Mouse (Mus musculus) heart, adult 2 months (tissue): ENCODE measurements at regions not wholly inside any gene's neighbourhood (a gene's known extent, or its start where the extent isn't known, plus 50 kb on each side); places are given as distances from the start of the nearest gene placed in this dataset.
"Not testable (repeated sequence)": the region's sequence is repeated elsewhere in the genome, so short reads cannot be mapped to it uniquely, and the experiment has no call there.

ENCODE experiments used
- DNase-seq, 2 experiments: peaks; one replicate each; pipeline ENCODE4 v3.0.0; 2021
- H3K27ac ChIP-seq: fragments of 200-600 bp; 2 replicates; pipeline ENCODE4 v1.8.1; 2022
- H3K27me3 ChIP-seq: fragments of 200-500 bp; 2 replicates; pipeline ENCODE4 v1.6.1; 2012; ENCODE audit warnings: mild to moderate bottlenecking, low read length, inconsistent platforms, mixed read lengths; ENCODE audit not compliant: control insufficient read depth, insufficient read depth
- H3K36me3 ChIP-seq: fragments of 200-500 bp; 2 replicates; pipeline ENCODE4 v1.6.1; 2012; ENCODE audit warnings: low read length, inconsistent platforms; ENCODE audit not compliant: control insufficient read depth, insufficient read depth
- H3K4me1 ChIP-seq: fragments of 200-500 bp; 2 replicates; pipeline ENCODE4 v1.6.1; 2011; ENCODE audit warnings: low read length; ENCODE audit not compliant: control insufficient read depth, insufficient read depth
- H3K4me3 ChIP-seq: fragments of 200-600 bp; 2 replicates; pipeline ENCODE4 v1.8.1; 2022
- H3K79me2 ChIP-seq: fragments of 200-500 bp; replicated peaks from 2 replicates; pipeline ENCODE4 v1.6.1; 2012; ENCODE audit warnings: mild to moderate bottlenecking, inconsistent platforms, low read length, moderate library complexity, mixed read lengths; ENCODE audit not compliant: control insufficient read depth, insufficient read depth
- H3K9ac ChIP-seq: fragments of 200-500 bp; 2 replicates; pipeline ENCODE4 v1.6.1; 2012; ENCODE audit warnings: low read depth, mild to moderate bottlenecking, control low read depth, inconsistent platforms, low read length, mixed read lengths
- CTCF ChIP-seq: fragments of 200-600 bp; IDR thresholded peaks from 2 replicates; pipeline ENCODE4 v1.8.1; 2022; ENCODE audit warnings: antibody characterized with exemption, mild to moderate bottlenecking, moderate library complexity
- EP300 ChIP-seq: fragments of 200-500 bp; IDR thresholded peaks from 2 replicates; pipeline ENCODE4 v1.6.1; 2011; ENCODE audit warnings: low read depth, low read length, control low read depth; ENCODE audit not compliant: insufficient read depth
- POLR2A ChIP-seq: fragments of 200-500 bp; IDR thresholded peaks from 2 replicates; pipeline ENCODE4 v1.6.1; 2011; ENCODE audit warnings: mild to moderate bottlenecking, low read depth, low read length, control low read depth; ENCODE audit not compliant: insufficient read depth
- WGBS: fragments of 180-500 bp; shearing (Covaris S2); methylation state at CpG from one replicate; pipeline ENCODE4 v1.1.7; 2018; 5-methylcytosine and 5-hydroxymethylcytosine counted together
- intact Hi-C: fragments of 180-260 bp; cut with DNase I; formaldehyde crosslinking; loops from one replicate; pipeline ENCODE4 v1.15.1; 2025

DNA sequence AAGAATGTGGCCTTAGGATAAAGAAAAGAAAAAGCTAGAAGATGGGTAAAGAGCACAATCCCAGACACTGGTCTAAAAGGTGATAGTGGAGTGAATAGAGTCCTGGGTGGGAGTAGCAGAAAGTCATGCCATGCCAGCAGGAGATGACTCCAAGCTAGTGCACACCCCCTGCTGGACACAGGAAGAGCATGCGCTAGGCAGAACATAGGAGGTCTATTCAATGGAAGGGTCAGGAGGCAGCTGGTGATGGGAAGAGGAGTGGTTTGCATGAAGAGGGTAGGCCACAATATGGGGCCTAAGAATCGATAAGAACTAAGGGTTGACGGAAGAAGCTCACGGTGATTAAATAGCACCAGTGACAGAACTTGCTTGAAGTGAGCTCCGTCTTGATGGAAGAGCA is 119.3 kb upstream of the Zfp746 start:
- Histone ChIP-seq H3K79me2 (no peaks in the 10 kb centered on the region), H3K27me3 (no peaks in the 10 kb centered on the region), H3K9ac (no peak overlapping the region), H3K4me3 (no peak overlapping the region), H3K27ac (no peak overlapping the region), H3K4me1 (no peaks in the 10 kb centered on the region), H3K36me3 (no peaks in the 10 kb centered on the region)
- WGBS, result 93% methylated on average over 5 of the region's 5 CpGs
- TF ChIP-seq POLR2A, result no peak
- no peak for TF ChIP-seq CTCF
- no peak for TF ChIP-seq EP300
- DNase-seq, result no peak
- intact Hi-C loops, result no loop called here

DNA sequence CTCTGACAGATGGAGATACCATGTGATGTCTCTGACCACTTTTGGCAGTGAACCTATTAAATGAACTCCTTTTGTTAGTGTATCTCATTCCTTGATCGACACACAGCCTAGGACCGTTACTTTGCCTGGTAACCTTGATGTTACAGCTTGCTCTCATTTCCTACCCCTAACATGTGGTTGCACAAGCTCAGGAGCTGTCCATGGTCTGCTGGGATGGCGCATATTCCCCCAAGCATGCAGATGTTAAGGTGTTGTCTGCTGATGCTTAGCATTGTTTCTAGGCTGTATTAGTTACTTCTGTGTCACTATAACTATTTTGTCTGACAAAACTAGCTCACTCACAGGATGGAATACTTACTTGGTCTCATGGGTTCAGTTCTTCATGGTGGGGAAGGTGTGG is 113.6 kb upstream of the Zfp746 start:
- H3K27ac ChIP-seq, result no peak overlapping the region
- no peaks in the 10 kb centered on the region for H3K79me2 ChIP-seq
- no peak for DNase-seq
- H3K4me1 ChIP-seq, result no peaks in the 10 kb centered on the region
- H3K4me3 ChIP-seq, result no peak overlapping the region
- no peak for TF ChIP-seq POLR2A
- no peak for TF ChIP-seq CTCF
- TF ChIP-seq EP300, result no peak
- intact Hi-C loops, result no loop called here
- H3K27me3 ChIP-seq, result no peaks in the 10 kb centered on the region
- no peak overlapping the region for H3K9ac ChIP-seq
- H3K36me3 ChIP-seq, result no peaks in the 10 kb centered on the region
- 43% methylated on average over 3 of the region's 3 CpGs for WGBS

DNA sequence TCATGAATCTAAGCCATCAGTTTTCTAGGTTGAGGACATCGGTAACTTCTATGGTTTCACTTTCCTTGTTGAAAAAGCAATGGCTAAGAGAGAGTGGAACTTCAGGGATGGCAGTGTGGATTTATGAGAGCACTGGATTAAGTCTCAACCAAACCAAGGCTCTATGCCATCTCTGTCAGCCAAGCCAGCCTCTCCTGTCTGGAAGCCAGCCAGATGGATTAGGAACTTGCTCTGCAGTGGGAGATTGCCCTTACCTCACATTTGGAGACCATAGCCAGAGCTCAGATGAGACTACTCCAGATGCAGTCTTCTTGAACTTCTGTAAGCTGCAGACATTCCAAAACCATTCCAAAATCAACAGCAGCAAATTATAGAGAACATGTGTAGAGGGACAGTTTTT is 112.4 kb upstream of the Zfp746 start:
- WGBS, result 76% methylated on average over 1 of the region's 1 CpGs
- no peak overlapping the region for H3K9ac ChIP-seq
- H3K27ac ChIP-seq, result no peak overlapping the region
- no peak overlapping the region for H3K4me3 ChIP-seq
- H3K36me3 ChIP-seq, result no peaks in the 10 kb centered on the region
- TF ChIP-seq CTCF (no peak), POLR2A (no peak), EP300 (no peak)
- H3K79me2 ChIP-seq, result no peaks in the 10 kb centered on the region
- H3K4me1 ChIP-seq, result no peaks in the 10 kb centered on the region
- intact Hi-C loops, result no loop called here
- DNase-seq, result no peak
- H3K27me3 ChIP-seq, result no peaks in the 10 kb centered on the region

DNA sequence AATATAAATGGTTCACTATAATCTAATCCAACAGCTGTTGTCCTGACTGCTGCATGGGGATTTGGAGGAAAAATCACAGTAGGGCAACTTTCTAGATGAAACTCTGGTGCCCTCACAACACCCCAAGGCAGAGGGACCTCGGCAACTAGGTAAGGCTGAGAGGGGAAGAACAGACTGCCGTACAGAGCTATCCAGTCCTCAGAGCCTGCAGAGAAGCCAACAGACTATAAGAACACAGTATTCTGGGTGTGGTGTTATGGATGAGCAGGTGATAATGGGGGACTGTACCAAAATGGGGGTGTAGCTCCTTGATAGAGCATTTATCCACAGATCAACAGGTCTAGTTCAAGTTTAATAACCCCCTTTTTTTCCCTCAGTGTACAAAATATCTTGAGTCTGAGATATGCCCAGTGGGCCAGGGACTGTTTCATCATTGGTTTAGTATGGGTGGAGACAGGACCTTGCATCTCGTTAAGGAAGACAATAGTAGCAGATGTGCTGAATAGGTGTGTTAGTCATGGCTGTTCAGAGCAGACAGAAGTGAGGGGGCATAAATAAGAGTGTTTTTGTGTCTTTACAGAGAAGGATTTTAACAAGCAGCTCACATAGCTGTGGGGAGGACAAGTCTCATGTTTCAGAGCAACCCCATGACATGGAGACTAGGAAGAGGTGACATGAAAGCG is 111.4 kb upstream of the Zfp746 start:
- intact Hi-C loops, result no loop called here
- TF ChIP-seq EP300 (no peak), POLR2A (no peak), CTCF (no peak)

DNA sequence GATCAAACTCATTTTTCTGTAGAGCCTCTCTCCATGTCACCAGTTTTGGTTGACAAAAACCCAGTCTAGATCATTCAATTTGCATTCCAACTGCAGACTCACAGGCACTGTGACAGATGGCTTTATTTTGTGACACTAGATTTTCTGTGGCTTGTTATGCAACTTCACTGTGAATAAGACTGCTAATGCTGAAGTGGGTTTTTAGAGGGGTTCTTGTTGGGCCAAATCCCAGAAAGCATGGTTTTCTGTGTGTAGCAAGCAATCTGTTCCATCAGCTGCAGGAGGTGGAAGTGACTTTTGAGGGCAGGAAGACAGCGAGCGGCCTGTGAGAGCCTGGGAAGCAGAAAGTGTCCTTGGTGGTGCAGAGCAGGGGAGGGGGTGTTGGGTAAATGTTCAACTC is 102.0 kb upstream of the Zfp746 start:
- H3K4me3 ChIP-seq, H3K27ac ChIP-seq, DNase-seq, H3K79me2 ChIP-seq, H3K4me1 ChIP-seq, H3K9ac ChIP-seq, intact Hi-C loops, H3K36me3 ChIP-seq, H3K27me3 ChIP-seq: not testable (repeated sequence)
- WGBS, result 58% methylated on average over 2 of the region's 2 CpGs

More for the DNA sequence above, 111.4 kb upstream of the Zfp746 start:
- Histone ChIP-seq H3K36me3 (no peaks in the 10 kb centered on the region), H3K79me2 (no peaks in the 10 kb centered on the region), H3K4me1 (no peaks in the 10 kb centered on the region), H3K27me3 (no peaks in the 10 kb centered on the region), H3K4me3 (no peak overlapping the region), H3K27ac (no peak overlapping the region), H3K9ac (no peak overlapping the region)
- WGBS, result 74% methylated on average over 4 of the region's 4 CpGs
- DNase-seq, result no peak

DNA sequence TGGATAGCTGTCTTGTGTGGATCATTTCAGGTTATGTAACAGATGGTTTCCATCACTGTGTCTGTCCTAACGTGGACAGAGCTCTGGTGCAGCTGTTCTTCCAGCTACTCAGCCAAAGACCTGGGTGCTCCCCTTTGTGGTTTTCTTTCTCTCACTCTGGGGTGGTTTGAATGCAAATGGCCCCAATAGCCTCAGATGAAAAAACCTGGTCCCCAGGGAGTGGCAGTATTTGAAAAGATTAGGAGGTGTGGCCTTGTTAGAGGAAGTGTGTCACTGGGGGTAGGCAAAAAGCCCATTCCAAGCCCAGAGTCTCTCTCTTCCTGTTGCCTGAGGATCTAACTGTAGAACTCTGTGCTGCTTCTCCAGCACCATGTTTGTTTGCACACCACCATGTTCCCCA is 98.9 kb upstream of the Zfp746 start:
- DNase-seq, result no peak
- H3K27ac ChIP-seq, result no peak overlapping the region
- no peak for TF ChIP-seq EP300
- TF ChIP-seq POLR2A, result no peak
- no peak for TF ChIP-seq CTCF
- H3K27me3 ChIP-seq, result 0 out of 2 replicates have a peak, but pooled peaks cover 2% of the 10 kb centered on the region
- no peak overlapping the region for H3K4me3 ChIP-seq
- H3K36me3 ChIP-seq, result no peaks in the 10 kb centered on the region
- WGBS, result 54% methylated on average over 1 of the region's 1 CpGs
- H3K4me1 ChIP-seq, result no peaks in the 10 kb centered on the region
- no peak overlapping the region for H3K9ac ChIP-seq
- no peaks in the 10 kb centered on the region for H3K79me2 ChIP-seq
- intact Hi-C loops, result no loop called here
